Mouse (Mus musculus): ENCODE data around the gene Zfp941. TPM values are rescaled to one million over a fixed set of nuclear protein-coding genes. Genes with fewer than 3 reads are reported as not detected.

Zfp941 gene
- total RNA-seq, 4 experiments from 2014 or later: 0.11 TPM; not detected in 3

DNA sequence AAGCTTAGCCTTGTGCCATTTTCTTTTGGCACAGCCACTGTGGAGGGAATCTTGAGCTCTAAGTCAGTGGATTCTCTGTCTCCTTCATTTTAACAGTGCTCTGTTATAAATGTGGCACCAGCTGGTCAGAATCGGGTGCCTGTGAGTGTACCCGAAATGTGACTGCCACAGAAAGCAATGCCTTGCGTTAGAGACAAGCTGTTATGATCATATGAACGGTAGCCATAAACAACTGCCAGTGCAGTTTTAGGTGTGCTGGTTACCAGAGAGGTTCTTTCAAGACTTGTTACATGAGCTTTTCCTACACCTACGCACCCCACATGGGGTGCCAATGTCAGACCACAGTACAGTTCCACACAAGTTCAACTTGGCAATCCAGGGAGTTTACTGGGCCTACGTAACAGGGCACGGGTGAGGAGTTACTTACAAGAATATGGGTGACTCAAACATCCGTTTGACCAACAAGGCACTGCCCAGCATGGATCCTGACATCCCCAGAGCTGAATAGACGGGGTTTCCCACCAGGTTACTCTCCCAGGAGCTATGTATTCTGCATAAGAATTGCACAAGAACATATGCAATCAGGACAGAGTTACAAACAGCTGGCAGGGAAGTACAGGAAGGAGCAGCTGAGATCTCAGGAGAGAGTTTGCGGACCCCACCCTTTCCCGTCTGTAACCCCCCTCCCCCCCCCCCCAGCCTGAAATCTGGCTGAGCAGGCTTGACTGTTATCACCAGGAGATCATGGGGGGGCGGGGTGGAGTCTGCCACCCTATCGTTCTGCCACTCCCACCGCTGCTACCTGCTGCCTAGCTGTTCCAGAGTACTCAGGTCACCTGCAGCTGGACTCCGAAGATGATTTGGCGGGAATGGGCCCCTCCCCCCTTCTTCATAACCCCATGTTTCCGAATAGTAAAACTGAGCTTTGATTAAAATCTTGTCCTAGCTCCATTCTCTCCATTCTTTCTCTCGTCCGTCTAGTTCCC is 19.1 kb upstream of the Zfp941 start:
- no peak for DNase-seq (ENCODE audit: low spot score in 2 of 2)

- no peak for DNase-seq (ENCODE audit: low spot score in 2 of 2)
Measured at GRCm38 (mm10) chr7:140839556-140839955, 17.6 kb upstream of the Zfp941 start.

DNA sequence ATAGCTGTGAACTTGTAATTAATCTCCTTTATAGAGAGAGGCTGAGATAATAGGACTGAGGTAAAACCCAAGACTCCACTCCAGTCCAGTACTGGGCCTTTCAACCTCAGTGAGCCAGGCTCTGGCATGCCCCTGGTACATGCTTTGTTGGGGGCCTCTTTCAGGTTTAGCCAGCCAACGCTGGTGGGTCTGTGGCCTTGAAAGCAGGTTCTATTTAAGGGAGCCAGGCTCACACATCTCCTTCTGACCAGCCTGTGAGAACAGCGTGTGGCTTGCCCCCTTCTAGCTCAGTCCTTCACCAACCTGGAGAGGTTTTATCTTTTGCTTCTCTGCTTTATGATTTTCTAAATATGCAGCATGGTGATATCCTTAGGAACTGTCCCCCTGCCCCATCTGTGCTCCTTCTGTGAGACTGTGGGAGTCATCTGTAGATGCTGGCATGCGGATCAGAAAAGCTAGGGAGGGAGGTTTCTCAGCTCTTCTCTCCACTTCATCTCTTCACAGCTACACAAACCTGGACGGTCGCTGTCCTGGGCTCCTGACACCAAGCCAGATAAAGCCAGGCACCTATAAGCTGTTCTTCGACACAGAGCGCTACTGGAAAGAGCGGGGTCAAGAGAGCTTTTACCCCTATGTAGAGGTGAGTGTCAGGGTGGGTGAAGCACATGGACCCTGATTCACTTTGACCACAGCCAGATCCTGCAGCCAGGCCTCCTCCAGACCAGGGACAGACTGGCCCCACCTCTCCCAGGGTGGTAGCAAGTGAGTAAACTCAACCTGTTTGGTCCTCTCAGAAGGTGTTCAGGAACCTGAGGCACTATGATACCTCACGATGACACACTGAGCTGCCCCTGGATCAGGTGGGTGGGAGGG is 14.5 kb upstream of the Zfp941 start:
- no peak for DNase-seq (ENCODE audit: low spot score in 2 of 2)

GRCm38 (mm10) chr7:140835758-140836087 is 13.7 kb upstream of the Zfp941 start:
- DNase-seq (ENCODE audit: low spot score in 2 of 2): no peak

DNA sequence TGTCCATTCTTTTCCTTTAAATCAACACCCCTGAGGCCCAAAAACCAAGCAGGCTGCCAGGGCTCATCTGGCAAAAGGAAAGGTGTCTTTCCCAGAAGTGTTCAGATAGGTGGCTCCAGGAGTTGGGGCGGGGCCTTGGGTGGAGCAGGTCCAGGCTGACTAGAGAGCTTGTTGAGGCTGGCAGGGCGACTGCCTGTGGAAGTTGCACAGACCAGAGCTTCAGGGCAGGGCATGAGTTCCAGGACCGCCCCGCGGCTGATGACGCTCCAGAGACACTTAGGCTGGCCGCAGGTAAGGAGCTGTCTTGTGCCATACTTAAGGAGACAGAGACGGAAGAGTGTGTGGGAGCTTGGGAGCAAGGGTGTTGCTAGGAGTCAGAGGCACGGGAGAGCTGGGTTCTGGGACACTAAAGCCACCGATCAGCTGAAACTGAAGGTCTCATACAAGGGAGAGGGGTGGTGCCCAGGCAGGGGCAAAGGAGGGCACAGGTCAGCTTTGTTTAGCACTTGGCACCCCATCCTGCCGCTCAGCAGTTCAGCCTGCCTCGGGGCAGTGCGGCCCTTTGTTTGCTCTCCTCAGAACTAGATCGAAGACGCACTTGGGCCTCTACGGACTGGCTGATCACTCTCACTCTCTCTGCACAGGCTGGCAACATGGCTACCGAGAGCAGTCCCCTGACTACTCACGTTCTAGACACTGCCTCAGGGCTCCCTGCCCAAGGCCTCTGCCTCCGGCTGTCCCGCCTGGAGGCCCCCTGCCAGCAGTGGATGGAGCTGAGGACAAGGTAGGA is 13.2 kb upstream of the Zfp941 start, which contains the start of gene Urah:
Gene Urah, plus strand, starts transcription at position 51 of the 790 bp plus-strand sequence.
- DNase-seq (ENCODE audit: low spot score in 2 of 2): no peak

DNA sequence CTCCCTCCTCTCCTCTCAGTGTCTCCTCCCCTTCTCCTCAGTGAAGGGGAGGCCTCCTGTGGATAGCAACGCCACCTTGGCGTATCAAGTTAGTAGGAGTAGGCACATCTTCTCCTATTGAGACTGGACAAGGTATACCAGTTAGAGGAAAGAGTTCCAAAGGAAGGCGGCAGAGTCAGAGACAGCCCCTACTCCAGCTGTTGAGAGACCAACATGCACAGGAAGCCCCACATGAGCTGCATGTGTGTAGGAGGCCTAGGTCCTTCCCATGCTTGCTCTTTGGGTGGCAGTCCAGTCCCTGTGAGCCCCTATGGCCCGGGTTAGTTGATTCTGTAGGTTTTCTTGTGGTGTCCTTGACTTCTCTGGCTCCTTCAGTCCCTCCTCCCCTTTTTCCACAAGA is 11.4 kb upstream of the Zfp941 start:
- no peak for DNase-seq (ENCODE audit: low spot score in 2 of 2)

GRCm38 (mm10) chr7:140831447-140831846 is 9.5 kb upstream of the Zfp941 start:
- DNase-seq (ENCODE audit: low spot score in 2 of 2): no peak

DNA sequence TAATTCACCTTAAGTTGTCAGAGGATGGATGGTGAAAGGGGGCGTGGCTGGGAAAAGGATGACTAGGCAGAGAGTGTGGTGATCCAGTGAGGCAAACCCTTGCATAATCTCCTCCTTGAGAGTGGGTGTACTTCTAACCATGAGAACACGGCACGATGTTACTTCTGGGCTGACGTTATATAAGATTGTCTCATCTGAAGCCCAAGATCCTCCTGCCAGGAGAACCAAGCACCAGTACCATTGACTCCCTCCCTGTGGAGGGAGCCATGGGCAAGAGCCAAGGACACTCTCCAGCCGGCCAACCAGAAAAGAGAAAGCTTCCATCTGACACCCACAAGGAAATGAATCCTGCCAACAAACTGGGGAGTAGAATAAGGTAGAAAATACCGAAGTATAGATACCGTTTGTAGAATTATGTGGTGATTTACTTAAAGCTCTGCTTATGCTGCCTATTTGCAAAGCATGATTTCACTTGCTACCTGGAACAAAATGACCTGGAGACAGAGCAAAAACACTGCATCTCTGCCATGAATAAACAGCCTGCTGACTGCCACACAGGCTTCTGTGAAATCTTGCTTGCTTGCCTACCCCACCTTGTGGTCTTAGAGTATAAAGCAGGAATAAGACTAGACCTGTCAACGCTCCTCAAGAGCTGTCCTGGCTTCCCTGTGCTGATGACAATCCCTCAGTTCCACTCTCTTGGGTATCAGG is 6.3 kb upstream of the Zfp941 start:
- DNase-seq (ENCODE audit: low spot score in 2 of 2): no peak

GRCm38 (mm10) chr7:140822731-140823130 is 753 bp upstream of the Zfp941 start:
- DNase-seq (ENCODE audit: low spot score in 2 of 2): no peak

GRCm38 (mm10) chr7:140821305-140821652 is 699 bp downstream of the Zfp941 start:
- no peak for DNase-seq (ENCODE audit: low spot score in 2 of 2)

- no peak for DNase-seq (ENCODE audit: low spot score in 2 of 2)
Measured at GRCm38 (mm10) chr7:140820173-140820572, 1.8 kb downstream of the Zfp941 start.

DNA sequence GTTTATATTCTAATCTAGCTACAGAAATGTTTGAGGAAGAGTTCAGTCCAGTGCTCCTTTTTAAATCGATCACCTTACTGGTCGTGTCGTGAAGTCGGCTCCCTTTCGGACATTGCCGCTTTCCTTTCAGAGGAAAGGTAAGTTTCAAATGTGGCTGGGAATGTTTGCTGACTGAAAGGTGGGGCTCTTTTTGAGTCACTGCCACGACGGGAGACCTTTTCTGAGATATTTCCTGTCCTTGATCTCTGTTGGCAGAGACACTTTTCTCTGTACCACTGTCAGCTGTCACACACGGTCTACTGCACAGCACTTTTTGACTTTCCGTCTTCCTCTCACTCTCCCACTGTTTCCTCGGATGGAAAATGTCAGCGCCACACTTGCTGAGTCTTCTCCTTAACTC is 9.1 kb downstream of the Zfp941 start:
- DNase-seq (ENCODE audit: low spot score in 2 of 2): no peak

GRCm38 (mm10) chr7:140811714-140812113 is 10.3 kb downstream of the Zfp941 start:
- no peak for DNase-seq (ENCODE audit: low spot score in 2 of 2)

GRCm38 (mm10) chr7:140810496-140810895 is 11.5 kb downstream of the Zfp941 start:
- no peak for DNase-seq (ENCODE audit: low spot score in 2 of 2)

DNA sequence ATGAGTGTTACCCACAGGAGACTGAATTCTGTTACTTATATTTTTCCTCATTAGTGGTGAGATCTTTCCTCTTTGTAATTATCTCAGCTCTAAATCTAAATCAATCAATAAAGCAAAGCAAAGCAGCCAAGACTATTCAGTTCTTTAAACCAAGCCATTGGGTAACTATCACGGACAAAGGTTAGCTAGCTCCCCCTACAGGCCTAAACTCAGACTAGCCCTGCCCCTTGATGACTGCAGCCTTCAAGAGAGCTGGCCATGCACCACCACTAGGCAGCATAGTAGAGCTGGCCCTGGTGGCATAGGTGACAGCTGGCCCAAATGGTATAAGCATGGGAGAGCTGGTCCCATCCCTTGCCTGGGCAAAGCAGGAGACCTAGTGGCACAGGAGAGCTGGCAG is 16.3 kb downstream of the Zfp941 start:
- no peak for DNase-seq (ENCODE audit: low spot score in 2 of 2)

DNA sequence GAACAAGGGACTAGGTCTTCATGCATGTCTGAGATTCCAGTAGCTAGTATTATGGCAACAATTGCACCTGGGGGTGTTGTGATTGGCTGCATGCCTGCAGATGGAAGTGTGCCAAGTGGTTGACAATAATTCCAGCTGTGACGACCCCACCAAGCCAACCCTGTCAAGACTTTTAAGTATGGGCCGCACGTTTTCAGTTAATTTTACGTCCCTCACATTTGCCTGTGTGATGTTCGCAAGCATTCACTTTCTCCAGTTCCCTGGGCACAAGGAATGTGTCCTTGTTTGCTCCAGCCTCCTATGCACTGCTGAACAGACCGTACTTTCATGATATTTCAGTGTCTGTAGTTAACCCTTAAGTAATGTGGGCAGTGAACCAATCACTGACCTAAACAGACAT is 19.3 kb downstream of the Zfp941 start:
- no peak for DNase-seq (ENCODE audit: low spot score in 2 of 2)

- DNase-seq (ENCODE audit: low spot score in 2 of 2): no peak
Measured at GRCm38 (mm10) chr7:140798212-140798611, 23.8 kb downstream of the Zfp941 start.

DNA sequence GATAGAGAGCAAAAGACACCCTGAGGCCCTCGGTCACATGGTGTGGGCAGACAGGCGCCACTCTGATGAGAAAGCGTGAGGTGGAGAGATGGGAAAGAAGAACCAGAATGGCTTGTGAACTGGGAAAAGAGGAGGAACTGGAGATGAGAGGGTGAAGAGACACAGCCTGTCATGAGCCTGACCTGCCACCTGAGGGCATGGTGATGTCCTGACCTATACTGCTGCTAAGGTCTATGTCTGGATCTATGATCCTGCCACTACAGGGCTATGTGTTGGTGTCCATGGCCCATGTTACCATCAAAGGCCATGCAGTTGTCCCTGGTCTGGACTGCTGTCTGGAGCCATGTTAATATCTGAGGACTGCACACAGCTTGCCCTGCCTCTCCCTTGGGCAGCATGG is 24.4 kb downstream of the Zfp941 start:
- DNase-seq (ENCODE audit: low spot score in 2 of 2): no peak

GRCm38 (mm10) chr7:140793541-140793940 is 28.4 kb downstream of the Zfp941 start:
- DNase-seq (ENCODE audit: low spot score in 2 of 2): no peak

DNA sequence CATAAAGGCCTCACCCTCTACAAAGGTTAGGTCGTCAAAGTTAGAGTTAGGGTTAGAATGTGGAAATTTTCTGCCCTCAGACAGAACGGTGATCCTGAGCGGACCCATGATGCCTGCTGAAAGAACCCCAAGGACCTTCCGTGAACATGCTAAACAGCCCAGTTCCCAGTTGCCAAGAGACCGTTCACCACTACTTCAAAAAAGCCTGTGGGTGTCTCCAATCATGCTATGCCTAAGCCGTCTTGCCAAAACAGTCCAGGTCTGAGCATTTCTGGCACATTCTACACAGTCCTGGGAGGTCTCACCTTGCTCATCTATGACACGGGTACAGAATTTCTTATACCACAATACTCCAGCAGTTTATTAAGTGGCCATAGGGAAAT is 33.9 kb downstream of the Zfp941 start:
- DNase-seq (ENCODE audit: low spot score in 2 of 2): no peak
